Mouse (Mus musculus) subcutaneous adipose tissue, adult 2 months (tissue): ENCODE results near the gene Rpl35. TPM values are rescaled to one million over a fixed set of nuclear protein-coding genes. Genes with fewer than 3 reads are reported as not detected.

Experiments
- polyA plus RNA-seq: library from polyadenylated mRNA; depleted of rRNA; stranded (reverse); fragments of >200 nt; gene quantifications from 2 replicates; pipeline ENCODE4 v1.2.3, GENCODE M21; 2012; ENCODE audit warnings: low replicate concordance; rRNA removed

The Rpl35 gene
- 122 and 264 TPM in 2 replicates for polyA plus RNA-seq

DNA sequence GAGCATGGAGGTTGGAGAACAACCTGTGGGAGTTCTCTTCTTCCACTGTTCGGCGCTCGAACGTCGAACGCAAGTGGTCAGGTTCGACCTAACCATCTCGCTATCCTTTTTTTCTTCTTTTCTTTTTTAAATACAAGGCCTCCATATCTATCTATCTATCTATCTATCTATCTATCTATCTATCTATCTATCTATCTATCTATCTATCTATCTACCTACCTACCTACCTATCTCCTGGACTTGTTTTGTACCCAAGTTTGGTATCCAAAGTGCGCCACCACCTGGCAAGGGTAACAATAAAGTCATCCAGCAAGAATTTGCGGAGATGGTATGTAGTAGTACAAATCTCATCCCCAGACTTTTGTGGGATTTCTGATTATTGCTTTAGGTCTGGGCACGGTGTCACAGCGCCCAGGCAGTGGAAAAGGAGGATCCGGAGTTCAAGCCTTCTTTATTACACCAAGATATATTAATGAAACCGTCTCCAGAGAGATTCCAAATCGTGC is at the start of gene Rpl35:
Rpl35 (minus strand) TSS at position 51 of the 506 bp plus-strand sequence.

DNA sequence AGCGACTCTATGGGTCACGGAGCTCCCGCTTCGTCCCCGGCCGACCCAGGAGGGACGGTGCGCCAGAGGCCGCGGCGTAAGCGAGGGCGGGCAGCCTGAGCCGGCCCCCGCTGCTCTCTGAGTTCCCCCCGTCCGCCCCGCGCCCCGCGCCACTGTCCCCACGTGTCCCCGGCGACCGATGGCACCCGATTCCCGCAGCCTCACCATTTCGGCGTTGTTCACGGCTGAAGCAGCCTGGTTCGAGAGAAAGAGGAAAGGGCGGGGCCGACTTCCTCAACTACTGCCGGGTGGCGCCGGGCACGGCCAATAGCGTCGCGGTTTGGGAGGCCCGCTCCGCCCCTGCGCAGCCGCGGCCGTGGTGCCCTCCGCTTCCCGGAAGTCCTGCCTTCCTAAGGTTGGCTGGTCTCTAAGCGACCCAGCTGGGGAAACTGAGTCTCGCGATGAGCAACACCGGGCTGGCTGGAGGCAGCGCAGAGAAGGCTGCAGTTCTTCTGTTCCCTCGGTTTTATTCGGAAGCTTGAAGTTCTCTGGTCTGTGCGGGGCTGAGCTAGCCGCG is 466 bp downstream of the Rpl35 start, which contains the start of gene Arpc5l:
Arpc5l (plus strand) TSS at position 469 of the 556 bp plus-strand sequence.

GRCm38 (mm10) chr2:38997386-38998374 is 7.7 kb downstream of the Rpl35 start, which contains the start of gene Wdr38:
Gene Wdr38 (plus strand): TSS chr2:38997476.

Other genes with a start within 250 kb of the Rpl35 start
- gene Nr6a1, start 77.9 kb downstream of the Rpl35 start, polyA plus RNA-seq = 1.7 and 9.2 TPM in 2 replicates
- 5.6 and 16.4 TPM in 2 replicates for gene Olfml2a, start 73.6 kb downstream of the Rpl35 start, polyA plus RNA-seq
- 0.40 and 0.77 TPM in 2 replicates for gene Wdr38, start 8.1 kb downstream of the Rpl35 start, polyA plus RNA-seq
- 29.7 and 32.7 TPM in 2 replicates for gene Arpc5l, start 276 bp downstream of the Rpl35 start, polyA plus RNA-seq
- 14.6 and 18.6 TPM in 2 replicates for gene Golga1, start 59.9 kb upstream of the Rpl35 start, polyA plus RNA-seq
- gene Scai, start 185.1 kb upstream of the Rpl35 start, polyA plus RNA-seq = 1.3 and 4.0 TPM in 2 replicates
- 26.6 and 29.4 TPM in 2 replicates for gene Ppp6c, start 220.8 kb upstream of the Rpl35 start, polyA plus RNA-seq